Mouse (Mus musculus): ENCODE results near the gene Tmcc2. TPM values are rescaled to one million over a fixed set of nuclear protein-coding genes. Genes with fewer than 3 reads are reported as not detected.

Gene Tmcc2
- polyA plus RNA-seq, 1 experiment = 2.0 TPM

- WGBS = 69% methylated on average over 12 of the region's 12 CpGs
- DNase-seq (ENCODE audit: low read depth, low spot score) = no peak
These were observed 44.8 kb downstream of the Tmcc2 start for GRCm38 (mm10) chr1:132346134-132346851.

DNA sequence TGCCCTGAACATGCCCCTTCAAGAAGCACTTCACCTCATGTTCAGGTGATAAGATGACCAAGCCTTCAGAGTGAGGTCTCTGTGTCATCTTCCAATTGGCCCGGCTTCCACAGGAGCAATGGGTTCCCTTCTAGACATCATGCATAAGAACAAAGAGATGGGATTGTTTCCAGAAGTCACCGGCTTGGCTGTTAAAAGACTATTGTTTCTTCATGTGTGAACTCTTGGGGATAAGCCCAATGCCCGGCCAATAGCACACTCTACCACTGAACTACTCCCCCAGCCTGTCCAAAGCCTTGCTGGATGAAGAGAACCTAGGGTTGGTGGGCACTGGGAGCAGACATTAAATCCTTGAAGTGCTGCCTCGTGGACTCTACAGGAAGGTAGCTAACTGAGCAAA is 45.6 kb downstream of the Tmcc2 start:
- no peak for DNase-seq (ENCODE audit: low read depth, low spot score)
- WGBS = 90% methylated on average over 4 of the region's 4 CpGs

- 94% methylated on average over 1 of the region's 1 CpGs for WGBS
- no peak for DNase-seq (ENCODE audit: low read depth, low spot score)
These were observed 47.4 kb downstream of the Tmcc2 start for GRCm38 (mm10) chr1:132343656-132344055.

- WGBS = 94% methylated on average over 2 of the region's 2 CpGs
- DNase-seq (ENCODE audit: low read depth, low spot score) = no peak
These were observed 47.9 kb downstream of the Tmcc2 start for GRCm38 (mm10) chr1:132343191-132343590.

GRCm38 (mm10) chr1:132342518-132342917 is 48.6 kb downstream of the Tmcc2 start:
- DNase-seq (ENCODE audit: low read depth, low spot score) = no peak
- WGBS = 68% methylated on average over 3 of the region's 3 CpGs

GRCm38 (mm10) chr1:132341731-132342501 is 49.2 kb downstream of the Tmcc2 start:
- 13% methylated on average over 5 of the region's 5 CpGs for WGBS
- no peak for DNase-seq (ENCODE audit: low read depth, low spot score)

GRCm38 (mm10) chr1:132338027-132338660 is 52.9 kb downstream of the Tmcc2 start:
- DNase-seq (ENCODE audit: low read depth, low spot score) = no peak
- 25% methylated on average over 8 of the region's 8 CpGs for WGBS

DNA sequence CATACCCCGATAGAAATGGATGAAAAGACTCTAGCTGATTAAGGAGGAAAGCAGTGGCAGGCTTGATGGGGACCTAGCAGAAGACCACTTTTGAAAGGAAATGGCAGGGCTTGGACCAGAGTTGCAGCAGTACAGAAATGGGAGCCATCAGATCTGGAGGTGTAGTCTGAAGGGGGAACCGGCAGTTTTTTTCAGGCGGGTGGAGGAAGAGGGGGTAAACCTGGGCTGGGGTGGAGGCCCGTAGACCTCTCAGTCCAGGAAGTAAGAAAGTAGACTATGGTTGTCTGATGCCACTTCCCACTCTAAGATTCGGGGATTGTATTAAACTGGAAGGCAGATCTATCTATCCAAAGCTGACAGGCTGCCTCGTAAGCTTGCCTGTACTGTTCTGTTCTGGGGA is 54.2 kb downstream of the Tmcc2 start:
- WGBS = 84% methylated on average over 6 of the region's 6 CpGs
- no peak for DNase-seq (ENCODE audit: low read depth, low spot score)

GRCm38 (mm10) chr1:132335378-132335965 is 55.6 kb downstream of the Tmcc2 start:
- no peak for DNase-seq (ENCODE audit: low read depth, low spot score)
- WGBS = 74% methylated on average over 12 of the region's 12 CpGs

GRCm38 (mm10) chr1:132334178-132334801 is 56.8 kb downstream of the Tmcc2 start:
- 48% methylated on average over 6 of the region's 6 CpGs for WGBS
- DNase-seq (ENCODE audit: low read depth, low spot score) = no peak

- DNase-seq (ENCODE audit: low read depth, low spot score) = no peak
- WGBS = 11% methylated on average over 4 of the region's 4 CpGs
These were observed 57.4 kb downstream of the Tmcc2 start for GRCm38 (mm10) chr1:132333675-132334141.

DNA sequence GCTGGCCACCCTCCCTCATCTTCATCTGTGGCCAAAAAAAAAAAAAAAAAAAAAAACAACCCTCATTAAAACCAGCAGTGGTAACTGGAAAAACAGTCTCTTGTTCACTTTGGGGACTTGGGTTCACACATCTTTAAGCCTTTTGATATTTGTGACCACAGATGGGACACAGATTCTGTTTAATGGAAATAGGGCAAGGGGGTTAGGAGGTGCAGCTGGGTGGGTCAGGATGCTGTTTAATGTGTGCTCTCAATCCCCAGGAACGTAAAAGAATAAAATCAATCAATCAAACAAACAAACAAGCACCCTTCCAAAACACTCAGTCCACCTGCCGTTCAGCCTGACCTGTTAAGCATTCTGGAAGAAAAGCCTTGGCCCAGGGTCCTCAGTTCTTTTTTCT is 57.9 kb downstream of the Tmcc2 start:
- no peak for DNase-seq (ENCODE audit: low read depth, low spot score)
- 19% methylated on average over 2 of the region's 2 CpGs for WGBS

- WGBS = 91% methylated on average over 17 of the region's 17 CpGs
- DNase-seq (ENCODE audit: low read depth, low spot score) = no peak
These were observed 59.8 kb downstream of the Tmcc2 start for GRCm38 (mm10) chr1:132331283-132331682.

DNA sequence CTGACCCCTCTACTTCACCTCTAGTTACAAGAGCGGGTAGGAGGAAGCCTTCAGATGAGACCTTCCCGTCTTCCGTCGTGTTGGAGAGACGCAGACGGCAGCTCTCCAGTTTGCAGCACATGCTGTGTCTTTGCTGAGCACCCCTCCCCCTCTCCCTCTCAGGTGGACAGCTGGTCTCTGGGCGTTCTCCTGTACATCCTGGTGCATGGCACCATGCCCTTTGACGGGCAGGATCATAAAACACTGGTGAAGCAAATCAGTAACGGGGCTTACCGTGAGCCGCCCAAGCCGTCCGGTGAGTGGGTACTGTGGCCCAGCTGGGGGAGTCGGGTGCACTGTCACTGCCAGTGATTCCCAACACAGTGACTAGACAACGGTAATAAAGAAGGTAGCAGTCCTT is 60.7 kb downstream of the Tmcc2 start:
- WGBS = 46% methylated on average over 15 of the region's 15 CpGs
- DNase-seq (ENCODE audit: low read depth, low spot score) = no peak

GRCm38 (mm10) chr1:132329656-132330055 is 61.4 kb downstream of the Tmcc2 start:
- 76% methylated on average over 7 of the region's 7 CpGs for WGBS
- DNase-seq (ENCODE audit: low read depth, low spot score) = no peak

DNA sequence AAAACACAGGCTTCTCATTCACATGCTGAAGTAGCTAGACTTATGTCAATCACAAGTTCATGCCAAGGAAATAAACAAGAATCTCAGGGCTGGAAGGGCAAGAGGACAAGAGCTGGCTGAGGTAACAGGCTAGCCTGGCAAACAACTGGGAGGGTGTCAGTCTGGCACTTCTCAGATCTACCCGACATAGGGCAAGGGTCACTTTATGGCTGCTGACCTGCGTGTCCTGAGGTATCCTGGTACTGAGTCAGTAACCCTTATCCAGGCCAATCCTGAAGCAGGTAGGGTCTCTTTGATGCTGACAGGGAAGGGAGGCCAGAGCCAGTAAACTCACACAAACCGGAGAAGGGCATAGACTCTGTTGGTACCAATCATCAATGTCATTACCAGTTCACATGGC is 62.5 kb downstream of the Tmcc2 start:
- DNase-seq (ENCODE audit: low read depth, low spot score) = peak; percentile 75
- 29% methylated on average over 3 of the region's 3 CpGs for WGBS

DNA sequence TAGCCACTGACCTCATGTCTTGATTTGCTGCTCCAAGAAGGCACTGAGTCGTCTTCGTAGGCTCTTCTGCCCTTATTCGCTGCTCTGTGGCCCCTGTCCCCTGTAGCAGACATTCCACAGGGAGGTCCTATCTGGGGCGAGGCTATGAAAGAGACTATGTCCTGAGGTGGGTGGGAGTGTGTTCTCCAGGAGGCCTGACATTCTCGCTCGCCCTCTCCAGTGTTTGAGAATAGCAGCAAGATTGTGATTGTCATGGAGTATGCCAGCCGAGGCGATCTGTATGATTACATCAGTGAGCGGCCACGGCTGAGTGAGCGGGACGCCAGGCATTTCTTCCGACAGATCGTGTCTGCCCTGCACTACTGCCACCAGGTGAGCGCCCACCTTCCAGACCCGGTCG is 63.6 kb downstream of the Tmcc2 start:
- 88% methylated on average over 17 of the region's 17 CpGs for WGBS
- DNase-seq (ENCODE audit: low read depth, low spot score) = no peak

- DNase-seq (ENCODE audit: low read depth, low spot score) = no peak
- 24% methylated on average over 9 of the region's 9 CpGs for WGBS
These were observed 64.3 kb downstream of the Tmcc2 start for GRCm38 (mm10) chr1:132326777-132327176.

GRCm38 (mm10) chr1:132322711-132323542 is 68.2 kb downstream of the Tmcc2 start:
- 55% methylated on average over 13 of the region's 13 CpGs for WGBS
- DNase-seq (ENCODE audit: low read depth, low spot score) = no peak
